Mouse (Mus musculus): ENCODE data around the gene Fgf9.
A peak's percentile ranks its signal among the peaks of the same experiment; 100 is the strongest.

Fgf9 gene

DNA sequence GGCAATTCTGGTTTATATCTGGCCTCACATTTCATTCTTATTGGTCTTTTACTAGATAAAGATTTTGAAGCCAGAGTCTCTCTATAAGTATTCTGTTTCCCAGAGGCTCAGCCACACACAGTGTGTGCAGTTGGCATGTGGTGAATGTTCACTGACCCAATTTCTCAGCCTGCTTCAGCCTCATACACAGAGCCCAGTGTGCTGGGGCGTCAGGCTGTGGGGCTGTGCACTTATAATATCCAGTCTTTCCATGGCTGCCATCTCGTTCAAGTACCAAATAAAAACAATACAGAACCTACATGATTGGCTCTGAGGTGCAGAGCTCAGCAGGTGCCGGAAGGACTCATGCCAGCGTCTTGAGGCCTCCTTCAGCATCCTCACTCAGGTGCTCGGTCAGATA is 19.1 kb downstream of the Fgf9 start:
- no peak for DNase-seq (ENCODE audit: low spot score in 2 of 2)

DNA sequence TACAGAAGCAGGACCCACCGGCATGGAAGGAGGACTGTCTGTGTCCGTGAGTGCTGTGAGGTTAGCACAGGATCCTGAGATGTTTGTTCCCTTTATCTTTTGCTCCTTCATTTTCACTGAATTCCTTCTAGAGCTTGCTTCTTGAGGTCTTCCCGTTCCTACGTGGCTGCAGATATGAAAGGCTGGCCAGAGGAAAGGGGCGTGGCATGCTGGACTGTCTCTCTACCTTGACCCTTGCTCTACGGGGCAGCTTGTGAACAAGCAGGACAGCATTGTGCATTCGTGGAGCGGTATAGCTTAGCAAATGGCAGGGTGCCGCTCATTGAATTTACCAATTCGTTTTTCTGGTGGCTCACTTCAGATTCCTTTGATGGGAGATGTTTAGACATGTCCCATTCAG is 21.0 kb downstream of the Fgf9 start:
- no peak for DNase-seq (ENCODE audit: low spot score in 2 of 2)

DNA sequence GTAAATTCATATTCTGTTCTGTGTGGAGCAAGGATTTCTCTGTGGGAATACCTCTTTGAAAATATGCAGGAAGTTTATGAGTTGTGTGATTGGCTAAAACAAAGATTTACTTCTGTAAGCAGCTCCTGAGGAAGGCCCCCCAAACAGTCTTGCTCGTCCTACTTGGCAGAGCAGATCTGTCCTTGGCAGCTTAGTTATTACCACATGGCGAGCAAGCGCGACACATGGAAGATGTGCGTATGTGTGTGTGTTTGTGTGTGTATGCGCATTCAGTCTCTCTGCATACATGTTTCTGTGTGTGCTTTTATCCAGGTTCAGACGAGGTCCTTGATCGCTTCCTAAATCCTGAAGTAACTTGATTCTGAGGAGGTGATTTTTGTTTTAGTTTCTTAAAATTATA is 29.3 kb downstream of the Fgf9 start:
- DNase-seq (ENCODE audit: low spot score in 2 of 2) = peak in 1 of 2 experiments; percentile 28

DNA sequence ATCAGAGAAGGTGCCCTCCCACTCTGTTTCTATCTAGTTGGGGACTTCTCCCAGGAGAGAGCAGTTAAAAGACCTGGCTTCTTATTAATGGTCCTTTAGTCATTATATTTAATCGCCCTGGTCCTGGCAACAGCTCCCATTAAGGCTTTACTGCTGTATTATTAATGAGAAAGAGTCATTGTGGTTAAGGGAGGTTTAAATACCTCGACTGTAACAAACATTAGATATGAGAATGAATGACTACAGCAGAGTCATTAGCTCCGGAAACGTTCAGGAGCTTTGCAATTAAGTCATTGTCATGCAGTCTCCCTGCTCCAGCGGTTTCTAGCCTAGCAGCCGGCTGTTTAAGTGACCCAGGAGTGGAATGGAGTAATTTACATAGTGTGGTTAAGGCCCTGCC is 31.0 kb downstream of the Fgf9 start:
- no peak for DNase-seq (ENCODE audit: low spot score in 2 of 2)

DNA sequence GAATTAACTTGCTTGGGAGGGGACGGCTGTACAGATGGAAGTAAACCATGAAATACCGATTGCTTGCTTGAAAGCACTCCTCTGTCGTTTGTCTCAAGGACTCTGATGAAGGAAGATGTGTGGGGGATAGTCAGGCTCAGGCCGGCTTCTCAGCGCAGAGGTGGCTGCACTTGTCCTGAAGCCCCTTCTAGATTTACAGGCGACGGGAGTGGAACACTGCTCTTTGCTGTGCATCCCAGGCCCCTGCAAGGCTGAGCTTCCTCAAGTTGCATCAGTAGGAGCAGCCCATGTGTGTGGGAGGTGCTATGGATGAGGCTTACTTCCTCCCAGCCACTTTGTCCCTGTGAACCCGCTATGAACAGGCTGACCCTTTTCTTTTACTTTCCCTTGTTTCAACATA is 33.9 kb downstream of the Fgf9 start:
- no peak for DNase-seq (ENCODE audit: low spot score in 2 of 2)

DNA sequence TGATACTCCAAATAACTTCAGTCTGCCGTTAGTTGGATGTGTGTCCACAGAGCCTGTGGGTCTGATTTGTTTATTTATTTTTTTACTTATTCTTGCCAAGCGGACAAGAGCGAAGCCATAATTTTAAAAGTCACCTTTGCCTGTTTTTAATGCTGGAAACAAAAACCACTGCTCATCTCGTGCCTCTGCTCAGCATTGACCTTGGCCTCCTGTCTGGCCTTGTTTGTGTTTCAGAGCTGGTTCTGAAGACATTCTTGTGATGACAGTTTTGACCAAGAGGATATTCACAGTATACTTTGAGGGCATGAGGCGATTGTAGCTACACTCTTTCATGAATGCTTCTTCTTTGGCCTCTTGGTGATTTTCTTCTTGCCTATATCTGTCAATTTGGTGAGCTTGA is 35.2 kb downstream of the Fgf9 start:
- no peak for DNase-seq (ENCODE audit: low spot score in 2 of 2)

DNA sequence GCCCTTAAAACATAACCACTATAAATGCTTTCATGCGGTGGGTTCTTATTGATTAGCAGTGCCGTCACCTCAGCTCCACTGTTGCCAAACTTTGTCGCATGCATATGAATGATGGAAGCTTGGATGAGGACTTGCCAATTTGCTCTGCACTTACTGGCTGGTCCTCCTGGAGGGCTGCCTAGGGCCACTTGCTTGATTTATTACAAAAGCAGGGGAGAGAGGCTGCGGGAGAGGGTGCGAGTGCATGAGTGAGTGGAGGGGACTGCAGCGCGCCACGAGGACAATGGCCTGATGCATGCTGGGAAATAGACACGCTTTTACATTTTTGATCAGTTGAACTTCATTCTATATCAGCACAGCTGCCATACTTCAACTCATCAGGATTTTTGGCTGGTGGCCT is 39.3 kb downstream of the Fgf9 start:
- DNase-seq (ENCODE audit: low spot score in 2 of 2) = peak in 1 of 2 experiments; percentile 22

DNA sequence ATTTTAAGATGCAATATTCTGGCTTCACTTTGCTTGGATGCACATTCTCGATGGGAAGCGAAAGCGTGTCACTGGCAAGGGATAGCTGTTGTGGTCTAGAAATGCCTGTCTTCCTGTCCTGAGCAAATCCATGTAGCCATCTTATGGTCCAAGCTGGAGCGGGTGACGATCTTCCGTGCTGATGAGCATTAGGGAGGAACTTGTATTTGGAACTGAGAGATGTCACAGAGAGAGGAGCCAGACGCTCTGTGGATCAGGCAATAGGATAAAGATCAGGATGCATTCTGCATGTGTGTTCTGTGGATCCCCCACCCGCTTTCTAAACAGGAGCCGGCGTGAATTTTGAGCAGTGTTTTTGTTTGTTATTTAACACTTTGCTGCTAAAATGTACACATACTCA is 41.2 kb downstream of the Fgf9 start:
- peak in 1 of 2 experiments; percentile 16 for DNase-seq (ENCODE audit: low spot score in 2 of 2)

DNA sequence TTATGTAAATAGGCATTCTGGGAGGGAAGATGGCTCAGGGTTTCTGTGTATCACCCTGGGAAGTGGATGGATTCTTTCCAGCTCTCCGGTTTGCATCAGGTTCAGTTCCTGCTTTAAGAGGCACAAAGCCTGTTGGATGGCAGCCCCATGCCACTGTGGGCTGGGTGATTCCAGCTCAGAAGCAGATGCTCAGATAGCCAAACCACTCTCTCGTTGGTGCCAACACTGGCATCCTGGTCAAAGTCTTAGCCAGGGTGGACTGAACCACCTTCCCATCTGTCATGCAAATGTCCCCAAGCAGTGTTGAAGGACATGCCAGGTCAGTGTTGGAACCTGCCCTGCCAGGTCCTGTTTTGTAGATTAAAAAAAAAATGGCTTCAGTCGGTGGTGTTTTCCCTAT is 42.0 kb downstream of the Fgf9 start:
- DNase-seq (ENCODE audit: low spot score in 2 of 2) = peak in 1 of 2 experiments; percentile 69

DNA sequence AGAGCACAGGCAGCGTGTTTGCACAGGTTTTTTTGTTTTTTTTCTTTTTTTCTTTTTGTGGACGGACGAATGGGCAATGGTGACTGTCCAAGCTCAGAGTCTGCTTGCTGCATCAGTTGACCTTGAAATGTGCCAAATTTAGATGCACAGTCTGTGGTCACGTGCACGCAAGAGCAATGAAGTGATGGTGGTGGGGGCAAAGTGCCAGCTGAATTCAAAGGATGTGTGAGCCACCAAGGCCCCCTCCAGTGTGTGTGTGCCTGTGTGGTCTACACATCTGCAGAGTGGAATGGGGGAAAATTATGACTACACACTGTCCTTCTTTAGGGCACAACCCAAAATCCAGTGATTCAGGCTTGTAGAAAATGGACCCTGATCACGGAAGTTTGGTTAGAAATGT is 42.8 kb downstream of the Fgf9 start:
- peak in 1 of 2 experiments; percentile 72 for DNase-seq (ENCODE audit: low spot score in 2 of 2)

DNA sequence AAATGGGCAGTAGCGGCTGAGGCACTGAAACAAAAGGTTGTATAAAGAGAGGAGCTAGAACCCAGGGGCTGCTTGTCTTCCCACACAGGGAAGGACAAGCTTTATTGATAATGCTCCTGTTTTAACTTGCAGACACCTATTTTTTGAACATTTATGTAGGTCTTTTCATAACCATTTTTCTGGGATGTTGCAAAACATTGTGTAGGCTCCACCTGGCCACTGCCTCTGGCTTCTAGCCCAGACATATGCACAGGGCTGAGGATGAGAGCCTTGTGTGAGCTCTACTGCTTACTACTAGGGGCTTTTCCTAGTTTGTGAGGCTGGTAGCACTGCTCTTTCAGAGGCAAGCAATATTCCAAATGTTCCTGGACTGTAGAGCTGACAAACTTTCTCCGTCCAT is 43.8 kb downstream of the Fgf9 start:
- DNase-seq (ENCODE audit: low spot score in 2 of 2) = no peak

DNA sequence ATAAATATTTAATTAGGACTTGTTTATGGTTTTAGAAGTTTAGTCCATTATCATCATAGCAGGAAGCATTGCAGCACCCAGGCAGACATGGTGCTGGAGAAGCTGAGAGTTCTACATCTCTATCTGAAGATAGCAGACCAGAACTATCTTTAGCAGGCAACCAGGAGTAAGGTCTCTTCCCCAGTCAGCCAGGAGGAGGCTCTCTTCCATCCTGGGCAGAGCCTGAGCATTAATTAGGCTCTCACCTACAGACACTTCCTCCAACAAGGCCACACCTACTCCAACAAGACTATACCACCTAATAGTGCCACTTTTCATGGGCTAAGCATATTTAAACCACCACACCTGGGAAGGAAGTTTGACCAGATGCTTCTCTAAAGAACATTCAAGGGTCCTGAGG is 54.3 kb downstream of the Fgf9 start:
- DNase-seq (ENCODE audit: low spot score in 2 of 2) = no peak

DNA sequence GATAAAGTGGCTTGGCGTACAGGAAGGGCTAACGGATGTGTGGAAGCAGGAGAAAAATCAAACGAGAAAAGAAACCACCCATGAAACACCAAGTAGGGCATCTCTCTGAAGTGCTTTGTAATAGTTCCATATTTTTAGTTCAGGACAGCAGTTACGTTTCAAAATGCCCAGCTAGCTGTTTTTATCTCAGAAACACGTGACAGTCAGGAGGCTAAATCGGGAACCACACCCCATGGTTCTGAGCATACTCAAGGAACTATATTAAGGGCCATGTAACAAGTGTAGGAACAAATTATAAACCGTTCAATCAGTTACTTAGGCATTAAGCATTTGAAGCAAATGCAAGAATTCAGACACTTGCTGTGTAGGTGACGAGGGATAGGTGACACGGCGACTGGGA is 56.2 kb downstream of the Fgf9 start:
- DNase-seq (ENCODE audit: low spot score in 2 of 2) = no peak

DNA sequence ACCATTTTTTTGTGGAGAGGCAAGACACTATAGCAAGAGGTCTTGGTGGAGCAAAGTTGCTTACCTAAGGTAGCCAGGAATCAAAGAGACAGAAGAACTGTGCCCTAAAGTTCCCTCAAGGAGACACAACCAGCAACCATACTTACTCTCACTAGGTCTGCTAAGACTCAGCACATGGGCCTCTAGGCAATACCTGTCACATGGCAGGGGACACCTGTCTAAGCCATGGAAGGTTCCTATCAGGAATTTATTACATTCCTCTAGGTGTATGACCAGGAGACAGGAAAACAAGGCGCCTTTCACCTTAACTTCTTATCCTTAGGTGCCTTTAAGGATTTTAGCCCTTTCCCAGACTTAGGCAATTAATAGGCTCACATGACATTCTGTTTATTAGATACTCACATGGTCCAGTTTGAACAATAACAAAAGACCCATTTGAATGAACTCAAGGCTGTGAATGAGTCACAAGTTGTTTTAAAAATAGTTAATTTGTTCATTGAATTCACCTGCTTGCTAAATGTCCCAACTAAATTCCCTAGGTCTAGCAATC is 69.2 kb downstream of the Fgf9 start:
- DNase-seq (ENCODE audit: low spot score in 2 of 2) = no peak

DNA sequence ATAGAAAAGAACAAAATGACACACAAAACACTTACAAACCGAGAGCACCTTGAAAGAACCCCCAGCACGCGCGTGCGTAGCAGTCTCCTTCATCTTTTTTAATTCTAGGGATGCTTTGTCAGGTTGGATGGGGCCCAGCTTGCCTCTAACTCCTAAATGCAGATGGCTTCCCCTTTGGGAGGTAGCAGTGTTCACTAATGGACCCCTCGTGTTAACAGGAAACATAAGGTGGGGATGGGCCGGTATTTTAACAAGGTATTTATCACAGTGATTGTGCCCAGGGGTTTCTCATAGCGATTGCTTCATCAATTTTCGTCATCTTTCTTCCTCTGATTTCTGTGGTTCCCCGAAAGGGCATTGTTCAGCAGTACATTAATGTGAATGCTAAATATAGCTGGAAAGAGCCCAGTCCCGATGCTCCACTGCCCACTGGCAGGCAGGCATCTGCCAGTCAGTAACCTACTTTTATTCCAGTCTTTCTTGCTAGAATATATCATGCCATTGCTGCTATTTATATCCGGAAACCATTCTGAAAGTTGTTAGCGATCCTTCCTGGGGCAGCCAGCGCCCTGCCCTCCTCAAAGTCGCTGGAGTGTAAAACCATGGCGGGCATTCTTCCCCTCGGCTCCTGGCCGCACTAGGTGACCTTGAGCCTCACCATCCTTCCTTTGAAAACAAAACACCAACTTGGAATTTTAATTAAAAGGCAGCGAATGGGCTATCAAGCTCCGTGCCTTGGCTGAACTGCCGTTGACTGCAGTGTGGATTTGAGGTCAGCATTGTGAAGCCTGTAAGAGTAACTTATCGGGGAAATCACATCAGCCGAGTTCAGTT is 79.5 kb downstream of the Fgf9 start:
- no peak for DNase-seq (ENCODE audit: low spot score in 2 of 2)

DNA sequence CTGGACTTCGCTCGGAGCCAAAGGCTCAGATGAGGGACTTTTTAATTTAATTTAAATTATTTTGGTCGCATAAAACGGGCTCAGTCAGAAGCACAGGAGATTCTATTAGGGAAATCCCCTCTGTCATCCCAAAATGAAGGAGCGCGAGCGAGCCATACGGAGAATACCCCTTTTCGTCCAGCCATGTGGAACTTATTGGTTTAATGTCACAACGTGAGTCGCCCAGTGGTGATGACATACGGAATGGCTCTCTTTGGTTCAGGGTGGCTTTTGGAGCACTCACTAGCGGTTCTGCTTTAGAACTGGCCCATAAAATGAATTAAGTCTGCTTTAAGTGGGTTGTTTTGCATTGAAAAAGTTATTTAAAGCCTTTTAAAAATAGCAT is 80.1 kb downstream of the Fgf9 start:
- DNase-seq (ENCODE audit: low spot score in 2 of 2) = no peak

DNA sequence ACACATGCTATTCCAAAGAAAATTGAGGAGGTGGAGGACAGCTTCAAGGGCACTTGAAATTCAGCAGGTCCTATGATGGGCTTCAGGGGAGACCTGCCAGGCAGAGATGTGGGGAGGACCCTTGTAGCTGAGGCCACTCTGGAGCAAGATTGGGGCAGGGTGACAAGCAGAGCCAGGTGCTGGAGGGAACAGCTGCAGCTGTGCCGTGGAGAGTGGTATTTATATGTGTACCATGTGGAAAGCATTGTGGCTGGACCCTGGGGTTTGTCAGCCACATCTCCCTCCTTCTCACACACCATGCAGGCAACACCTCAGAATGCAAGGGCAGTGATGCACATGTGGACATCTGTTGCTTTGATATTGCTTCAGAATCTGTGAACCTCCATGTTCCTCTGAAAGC is 81.8 kb downstream of the Fgf9 start:
- DNase-seq (ENCODE audit: low spot score in 2 of 2) = no peak

DNA sequence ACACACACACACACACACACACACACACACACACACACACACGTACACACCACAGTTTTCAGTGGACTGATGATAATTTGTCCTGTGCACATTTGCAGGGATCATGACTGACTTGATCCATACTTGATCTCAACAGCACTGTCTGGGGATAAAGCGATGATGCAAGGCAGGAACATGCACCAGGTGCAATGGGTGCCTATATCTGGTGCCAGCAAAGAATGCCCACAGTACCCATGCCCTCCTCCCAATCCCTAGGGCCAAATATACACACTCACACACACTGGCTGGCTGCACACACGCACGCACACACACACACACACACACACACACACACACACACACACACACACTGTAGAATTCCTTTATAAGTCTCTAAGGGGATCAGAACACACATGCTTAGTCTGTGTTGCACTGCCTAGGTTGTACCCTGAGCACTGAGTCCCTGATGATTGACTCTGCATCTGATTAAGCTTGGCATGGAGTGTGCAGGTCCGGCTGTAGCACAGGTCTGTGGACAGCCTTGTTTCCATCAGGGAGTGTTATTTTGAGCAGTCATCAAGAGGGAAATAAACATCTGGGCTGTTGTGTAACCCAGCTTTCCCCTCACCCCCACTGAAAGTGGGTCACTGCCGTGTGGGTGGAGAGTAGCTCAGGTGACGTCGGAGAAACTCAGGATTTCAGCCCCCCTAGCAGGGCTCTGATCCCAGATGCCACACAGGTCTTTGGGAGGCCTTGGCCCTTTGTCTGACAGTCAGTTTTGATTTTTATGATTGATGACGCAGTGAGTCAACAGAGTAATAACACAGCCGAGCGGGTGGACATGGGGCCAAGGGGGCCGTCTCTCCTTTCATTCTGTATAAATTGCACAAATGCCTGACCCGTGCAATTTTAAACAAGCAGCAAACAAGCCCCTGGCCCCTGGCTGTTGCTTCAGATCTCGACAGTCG is 83.4 kb downstream of the Fgf9 start:
- DNase-seq (ENCODE audit: low spot score in 2 of 2) = no peak

DNA sequence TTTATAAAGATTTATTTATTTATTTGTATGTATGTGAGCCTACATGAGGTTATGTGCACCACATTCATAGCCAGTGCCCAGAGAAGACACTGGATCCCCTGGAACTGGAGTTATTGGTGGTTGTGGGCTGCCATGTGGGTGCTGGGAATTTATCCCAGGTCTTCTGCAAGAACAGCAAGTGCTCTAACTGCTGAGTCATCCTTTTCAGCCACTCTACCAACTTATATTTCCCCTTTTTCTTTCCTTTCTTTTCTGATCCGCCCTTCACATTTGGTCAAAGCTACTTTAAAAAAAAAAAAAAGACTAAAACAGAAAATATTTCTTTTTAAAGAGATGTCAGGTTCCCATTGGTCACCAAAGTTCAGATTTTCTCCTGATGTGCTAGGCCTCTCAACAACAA is 90.3 kb downstream of the Fgf9 start:
- DNase-seq (ENCODE audit: low spot score in 2 of 2) = no peak
